In the genomic region with DNA sequence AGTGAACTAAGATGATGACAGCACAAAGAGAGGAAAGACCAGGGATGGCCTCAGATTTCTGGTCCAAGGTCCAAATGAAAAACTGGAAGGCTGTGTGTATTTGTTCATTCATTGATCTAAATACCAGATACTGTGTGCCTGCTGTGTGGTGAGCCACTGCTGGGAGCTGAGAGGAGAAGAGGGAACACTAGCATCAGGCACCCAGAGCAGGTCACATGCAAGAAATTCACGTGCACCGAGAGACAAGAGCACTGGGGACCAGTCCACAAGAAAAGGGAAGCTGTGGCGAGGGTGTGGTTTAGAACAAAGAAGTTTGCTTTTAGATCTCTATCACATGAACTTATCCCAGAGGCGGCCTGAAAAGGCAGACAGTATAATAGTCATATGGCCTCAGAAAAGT, we compare ENCODE assay signal across 10 mouse cellular contexts. TPM values are rescaled to one million over a fixed set of nuclear protein-coding genes. Genes with fewer than 3 reads are reported as not detected.
DNase-seq lines count a peak whose midpoint lies in the region; ATAC-seq and TF ChIP-seq lines count a peak whose summit lies in the region.
"Had no signal": no experiment of that assay in that cellular context is flagged by ENCODE, and none has a peak within 500 bp of the region (broad histone marks: within the 10 kb centered on the region; RNA-seq: fewer than 3 reads in every experiment).

No protein-coding gene starts in this region.

- no peak for TF ChIP-seq EP300 in stomach, postnatal 0 days (optimal IDR thresholded peaks at IDR 0.05)
- no peak for TF ChIP-seq EP300 in lung, postnatal 0 days (IDR thresholded peaks at IDR 0.05)

- 0 out of 2 replicates have a peak, but pooled peaks have one; percentile 63 for ATAC-seq in stomach, embryonic 14.5 days (ENCODE audit: insufficient number of reproducible peaks, insufficient read depth, low FRiP score, low read depth)
- ATAC-seq in stomach, postnatal 0 days (ENCODE audit: low FRiP score, low TSS enrichment) = no peak
- 0 out of 2 replicates have a peak, but pooled peaks have one; percentile 12 for ATAC-seq in lung, postnatal 0 days

- no peaks in the 10 kb centered on the region for H3K27me3 ChIP-seq in stomach, embryonic 14.5 days (ENCODE audit: control insufficient read depth, insufficient read depth, low read length)
- H3K27me3 ChIP-seq in stomach, postnatal 0 days (ENCODE audit: control insufficient read depth, insufficient read depth, low read length) = no peaks in the 10 kb centered on the region
- no peaks in the 10 kb centered on the region for H3K27me3 ChIP-seq in lung, postnatal 0 days (replicated peaks; ENCODE audit: insufficient read depth, low read length)

- no peak overlapping the region for H3K27ac ChIP-seq in stomach, embryonic 14.5 days (ENCODE audit: low read length)
- H3K27ac ChIP-seq in stomach, postnatal 0 days (replicated peaks) = no peak overlapping the region
- no peak overlapping the region for H3K27ac ChIP-seq in lung, postnatal 0 days (ENCODE audit: low read length)
- H3K27ac ChIP-seq: limb, embryonic 10.5 days had no signal

- H3K36me3 ChIP-seq in stomach, embryonic 14.5 days (ENCODE audit: control insufficient read depth, insufficient read depth, low read length) = peaks cover 4% of the 10 kb centered on the region; the same call in 1 of the 2 replicates
- H3K36me3 ChIP-seq in stomach, postnatal 0 days (ENCODE audit: control insufficient read depth, insufficient read depth, low read length) = peaks cover 2% of the 10 kb centered on the region; the same call in 1 of the 2 replicates
- peaks cover 8% of the 10 kb centered on the region; the same call in 1 of the 2 replicates for H3K36me3 ChIP-seq in lung, postnatal 0 days (ENCODE audit: insufficient read depth, low read length)

- H3K4me3 ChIP-seq in stomach, embryonic 14.5 days (ENCODE audit: low read depth, low read length) = no peak overlapping the region
- no peak overlapping the region for H3K4me3 ChIP-seq in stomach, postnatal 0 days (ENCODE audit: low read depth, low read length)
- H3K4me3 ChIP-seq in lung, postnatal 0 days (ENCODE audit: low read depth, low read length) = no peak overlapping the region
- H3K4me3 ChIP-seq: limb, embryonic 10.5 days had no signal

- no peaks in the 10 kb centered on the region for H3K9me3 ChIP-seq in stomach, embryonic 14.5 days (ENCODE audit: control insufficient read depth, low read depth, low read length)
- H3K9me3 ChIP-seq in stomach, postnatal 0 days (ENCODE audit: control insufficient read depth, low read length) = no peaks in the 10 kb centered on the region
- no peaks in the 10 kb centered on the region for H3K9me3 ChIP-seq in lung, postnatal 0 days (ENCODE audit: low read length)
- H3K9me3 ChIP-seq: limb, embryonic 10.5 days had no signal

- TF ChIP-seq CTCF in stomach, postnatal 0 days (IDR thresholded peaks at IDR 0.05; ENCODE audit: low read depth) = no peak
- TF ChIP-seq CTCF in lung, postnatal 0 days (IDR thresholded peaks at IDR 0.05) = no peak

- no peak overlapping the region for H3K4me2 ChIP-seq in stomach, embryonic 14.5 days (replicated peaks; ENCODE audit: low read depth, low read length)
- no peak overlapping the region for H3K4me2 ChIP-seq in stomach, postnatal 0 days (replicated peaks; ENCODE audit: low read depth)
- no peak overlapping the region for H3K4me2 ChIP-seq in lung, postnatal 0 days (replicated peaks; ENCODE audit: low read depth, low read length)

- no peak overlapping the region for H3K9ac ChIP-seq in stomach, embryonic 14.5 days (replicated peaks; ENCODE audit: low read depth, low read length)
- H3K9ac ChIP-seq in stomach, postnatal 0 days (ENCODE audit: low read length) = no peak overlapping the region
- no peak overlapping the region for H3K9ac ChIP-seq in lung, postnatal 0 days (replicated peaks; ENCODE audit: low read depth)

- peak; percentile 23 for DNase-seq in adrenal gland, postnatal 10 days
- DNase-seq in adrenal gland, adult 8-10 months = no peak
- DNase-seq in stomach, postnatal 0 days (ENCODE audit: low spot score) = no peak
- DNase-seq in lung, postnatal 0 days (ENCODE audit: low spot score) = peak; percentile 44
- DNase-seq in spleen, postnatal 36 days (ENCODE audit: low spot score in 2 of 2) = peak; percentile 72 to 78
- no peak for DNase-seq in cerebellum, adult 18-20 months
- no peak for DNase-seq in thymus, postnatal 10 days (ENCODE audit: low spot score in 2 of 2)
- DNase-seq: gastrocnemius, postnatal 36 days had no signal

- H3K4me1 ChIP-seq in stomach, embryonic 14.5 days (ENCODE audit: control insufficient read depth, insufficient read depth, low read length) = no peaks in the 10 kb centered on the region
- H3K4me1 ChIP-seq in stomach, postnatal 0 days (replicated peaks; ENCODE audit: control insufficient read depth, insufficient read depth) = no peaks in the 10 kb centered on the region
- 0 out of 2 replicates have a peak, but pooled peaks cover 4% of the 10 kb centered on the region for H3K4me1 ChIP-seq in lung, postnatal 0 days (ENCODE audit: insufficient read depth, low read depth, low read length)
- H3K4me1 ChIP-seq: limb, embryonic 10.5 days had no signal

- WGBS in stomach, embryonic 14.5 days = 64% methylated on average over 4 of the region's 4 CpGs
- WGBS in stomach, postnatal 0 days = 47% methylated on average over 4 of the region's 4 CpGs
- WGBS in lung, postnatal 0 days = 31% methylated on average over 4 of the region's 4 CpGs

RNA-seq across cellular contexts. Expression of gene Rell1, which starts 30.1 kb away (rescaled TPM):
- total RNA-seq in adrenal gland, postnatal 10 days (2021) = 10 to 100 TPM; 32.3 to 32.4 TPM
- 100 to 1,000 TPM in 1 of 4 experiments, 10 to 100 TPM in 3; 49.3 to 101 (median 71.5) TPM for total RNA-seq in adrenal gland, adult 8-10 months (2022)
- 14.3 and 14.7 TPM in 2 replicates for polyA plus RNA-seq in stomach, embryonic 14.5 days (2014; fragmentation: Nextera tagmentation; extraction: Ambion mirVana)
- 16.6 and 17.4 TPM in 2 replicates for polyA plus RNA-seq in stomach, postnatal 0 days (2015; fragmentation: Nextera tagmentation; extraction: Ambion mirVana)
- 27.0 and 29.0 TPM in 2 replicates for polyA plus RNA-seq in lung, postnatal 0 days (2015; fragmentation: Nextera tagmentation; extraction: Ambion mirVana)

Comparison
In these comparisons a context has a peak if more than half of its experiments do, and no peak if none do; other contexts are left out.
1. DNase-seq: peak in adrenal gland, postnatal 10 days (single experiment), lung, postnatal 0 days (single experiment) and spleen, postnatal 36 days (2 of 2); none in adrenal gland, adult 8-10 months (single experiment), stomach, postnatal 0 days (single experiment), cerebellum, adult 18-20 months (0 of 2) and thymus, postnatal 10 days (0 of 2).